Mouse (Mus musculus) bone marrow macrophage, adult 2 months (primary cell): Measurements from ENCODE around the gene Chrnb1.

Experiments
- CTCF ChIP-seq: IDR thresholded peaks from 2 replicates; pipeline ENCODE4 v1.5.1; 2012; ENCODE audit warnings: low read depth, mild to moderate bottlenecking, low read length, moderate library complexity
- POLR2A ChIP-seq: IDR thresholded peaks from 2 replicates; pipeline ENCODE4 v1.6.1; 2012; ENCODE audit warnings: mild to moderate bottlenecking, low read depth, low read length, borderline replicate concordance

DNA sequence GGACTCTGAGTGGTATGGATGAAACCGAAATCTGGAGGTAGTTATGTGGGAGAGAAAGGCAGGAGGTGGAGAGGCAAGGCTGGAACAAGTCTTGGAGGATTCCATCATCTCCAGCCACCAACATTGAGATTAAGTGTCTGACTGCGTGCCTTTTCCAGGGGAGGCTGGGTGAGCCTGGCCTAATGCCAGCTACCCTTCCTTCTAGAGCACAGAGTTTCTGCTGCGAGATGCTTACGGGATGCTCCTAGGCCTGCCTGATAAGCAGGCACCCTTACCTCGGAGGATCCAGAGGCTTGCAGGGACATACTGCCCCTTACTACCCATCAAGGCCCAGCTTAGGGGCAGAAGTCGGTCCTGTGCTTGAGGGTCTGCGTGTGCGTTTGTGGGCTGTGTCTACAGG, 37.8 kb upstream of the Chrnb1 start:
- TF ChIP-seq CTCF (no peak), POLR2A (no peak)
